Mouse (Mus musculus): ENCODE results near the gene Rasgrf1. TPM values are rescaled to one million over a fixed set of nuclear protein-coding genes. Genes with fewer than 3 reads are reported as not detected.

Rasgrf1 gene
- total and polyA plus RNA-seq, 3 experiments: not detected

- DNase-seq (ENCODE audit: low read depth, low spot score): no peak
- Histone ChIP-seq H3K4me1 (ENCODE audit: control insufficient read depth in 1 of 2, insufficient read depth in 2 of 2, low read length in 2 of 2) (no peaks in the 10 kb centered on the region), H3K9me3 (replicated peaks; ENCODE audit: insufficient read depth, low read length) (no peaks in the 10 kb centered on the region), H3K4me3 (ENCODE audit: control insufficient read depth in 1 of 2, insufficient read depth in 1 of 2, low read depth in 2 of 2, low read length in 2 of 2) (no peak overlapping the region), H3K27ac (ENCODE audit: control insufficient read depth, low read depth, low read length) (no peak overlapping the region), H3K27me3 (ENCODE audit: control insufficient read depth in 1 of 2, insufficient read depth in 2 of 2, low read length in 2 of 2) (no peaks in the 10 kb centered on the region), H3K9ac (ENCODE audit: control insufficient read depth, low read depth, low read length, poor library complexity, severe bottlenecking) (no peak overlapping the region), H3K36me3 (ENCODE audit: control insufficient read depth in 1 of 2, insufficient read depth in 2 of 2, low read length in 2 of 2) (no peaks in the 10 kb centered on the region), H3K79me2 (ENCODE audit: control insufficient read depth, insufficient read depth, low read length, poor library complexity) (no peaks in the 10 kb centered on the region)
- TF ChIP-seq EP300 (IDR thresholded peaks at IDR 0.05; ENCODE audit: low read depth in 1 of 2, low read length in 2 of 2): no peak
- no peak for TF ChIP-seq SIN3A (IDR thresholded peaks at IDR 0.05; ENCODE audit: low read length)
- no peak for TF ChIP-seq ETS1 (IDR thresholded peaks at IDR 0.05; ENCODE audit: low read depth, low read length)
- no peak for TF ChIP-seq NRF1 (IDR thresholded peaks at IDR 0.05; ENCODE audit: insufficient read depth, low read depth, low read length, poor library complexity, severe bottlenecking)
- no peak for TF ChIP-seq MAFK (IDR thresholded peaks at IDR 0.05; ENCODE audit: borderline replicate concordance, low read depth, low read length)
- no peak for TF ChIP-seq UBTF (IDR thresholded peaks at IDR 0.05; ENCODE audit: borderline replicate concordance, insufficient read depth, low read depth, low read length)
- no peak for TF ChIP-seq USF1 (IDR thresholded peaks at IDR 0.05; ENCODE audit: low read depth, low read length)
- no peak for TF ChIP-seq CHD1 (IDR thresholded peaks at IDR 0.05; ENCODE audit: low read depth, low read length)
- TF ChIP-seq MYC (IDR thresholded peaks at IDR 0.05; ENCODE audit: low read depth, low read length): no peak
- no peak for TF ChIP-seq TBP (IDR thresholded peaks at IDR 0.05; ENCODE audit: low read depth, low read length)
Observed at GRCm38 (mm10) chr9:90054371-90055145, 144.8 kb downstream of the Rasgrf1 start.

- Histone ChIP-seq H3K4me3 (ENCODE audit: control insufficient read depth in 1 of 2, insufficient read depth in 1 of 2, low read depth in 2 of 2, low read length in 2 of 2) (no peak overlapping the region), H3K9ac (ENCODE audit: control insufficient read depth, low read depth, low read length, poor library complexity, severe bottlenecking) (no peak overlapping the region)
Observed at GRCm38 (mm10) chr9:90055409-90055808, 145.7 kb downstream of the Rasgrf1 start.

More at GRCm38 (mm10) chr9:90055409-90055808, 145.7 kb downstream of the Rasgrf1 start:
- no peak for DNase-seq (ENCODE audit: low read depth, low spot score)
- Histone ChIP-seq H3K4me1 (ENCODE audit: control insufficient read depth in 1 of 2, insufficient read depth in 2 of 2, low read length in 2 of 2) (peaks cover 0 to 2% of the 10 kb centered on the region in 2 experiments; a peak in 1 of 4 replicates), H3K9me3 (replicated peaks; ENCODE audit: insufficient read depth, low read length) (no peaks in the 10 kb centered on the region), H3K27ac (ENCODE audit: control insufficient read depth, low read depth, low read length) (no peak overlapping the region), H3K79me2 (ENCODE audit: control insufficient read depth, insufficient read depth, low read length, poor library complexity) (no peaks in the 10 kb centered on the region), H3K27me3 (ENCODE audit: control insufficient read depth in 1 of 2, insufficient read depth in 2 of 2, low read length in 2 of 2) (no peaks in the 10 kb centered on the region), H3K36me3 (ENCODE audit: control insufficient read depth in 1 of 2, insufficient read depth in 2 of 2, low read length in 2 of 2) (no peaks in the 10 kb centered on the region)
- TF ChIP-seq MXI1 (IDR thresholded peaks at IDR 0.05; ENCODE audit: low read depth, low read length) (no peak), POLR2A (IDR thresholded peaks at IDR 0.05; ENCODE audit: control insufficient read depth in 1 of 2, insufficient read depth in 1 of 2, low read depth in 1 of 2, low read length in 2 of 2, poor library complexity in 1 of 2) (no peak), ZNF384 (IDR thresholded peaks at IDR 0.05; ENCODE audit: low read depth, low read length) (no peak), ZMIZ1 (IDR thresholded peaks at IDR 0.05; ENCODE audit: low read depth, low read length) (no peak), MEF2A (IDR thresholded peaks at IDR 0.05; ENCODE audit: extremely low read depth, insufficient replicate concordance, low read depth, low read length, poor library complexity, severe bottlenecking) (no peak), UBTF (IDR thresholded peaks at IDR 0.05; ENCODE audit: borderline replicate concordance, insufficient read depth, low read depth, low read length) (no peak), GATA1 (IDR thresholded peaks at IDR 0.05; ENCODE audit: low read depth, low read length) (no peak), E2F4 (IDR thresholded peaks at IDR 0.05; ENCODE audit: borderline replicate concordance, low read depth, low read length) (no peak), HCFC1 (IDR thresholded peaks at IDR 0.05; ENCODE audit: low read depth, low read length) (no peak), JUND (IDR thresholded peaks at IDR 0.05; ENCODE audit: low read depth, low read length) (no peak), CTCF (IDR thresholded peaks at IDR 0.05 in 2 of 3, conservative IDR thresholded peaks at IDR 0.05 in 1 of 3; ENCODE audit: control insufficient read depth in 1 of 3, insufficient read depth in 1 of 3, low read depth in 2 of 3, low read length in 3 of 3, poor library complexity in 1 of 3, severe bottlenecking in 1 of 3) (no peak), CHD2 (IDR thresholded peaks at IDR 0.05; ENCODE audit: low read length) (no peak), KAT2A (conservative IDR thresholded peaks at IDR 0.05; ENCODE audit: low read depth, low read length) (no peak), RCOR1 (IDR thresholded peaks at IDR 0.05; ENCODE audit: low read depth, low read length) (no peak), ETS1 (IDR thresholded peaks at IDR 0.05; ENCODE audit: low read depth, low read length) (no peak), SIN3A (IDR thresholded peaks at IDR 0.05; ENCODE audit: low read length) (no peak)
